Mouse (Mus musculus) induced T-regulatory cell, adult 2 months (primary cell): ENCODE measurements at regions not wholly inside any gene's neighbourhood (a gene's known extent, or its start where the extent isn't known, plus 50 kb on each side); places are given as distances from the start of the nearest gene placed in this dataset.

Experiments
- DNase-seq: peaks from one replicate; pipeline ENCODE4 v3.0.0-alpha.2; 2012; ENCODE audit warnings: low read depth

DNA sequence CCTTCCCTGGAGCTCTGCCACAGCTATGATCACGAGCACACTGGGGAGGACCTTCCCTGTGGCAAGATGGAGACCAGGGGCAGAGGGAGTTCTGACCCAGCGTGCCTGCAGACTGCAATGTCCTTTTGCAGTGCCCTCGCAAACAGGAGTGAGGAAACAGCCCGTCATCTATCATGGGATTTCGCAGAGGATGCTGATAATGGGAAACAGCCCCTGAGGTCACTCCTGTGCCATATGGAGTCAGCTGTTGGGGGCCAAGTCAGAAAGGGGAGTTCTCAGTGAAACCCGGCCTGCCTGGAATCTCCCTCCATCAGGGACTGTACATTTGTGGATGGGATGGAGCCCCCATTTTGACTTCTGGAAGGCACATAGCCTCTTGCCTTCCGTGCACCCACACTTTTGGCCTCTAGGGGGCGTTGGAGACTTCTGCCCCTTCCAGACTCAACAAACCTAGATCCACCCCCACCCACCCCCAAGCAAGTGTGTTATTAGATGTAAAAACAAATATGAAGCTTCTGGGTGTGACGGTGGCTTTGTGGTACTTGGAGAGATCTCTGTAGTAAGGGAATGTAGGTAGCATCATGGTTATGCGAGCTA lies 98.1 kb downstream of the Kdr start:
- peak; percentile 10 for DNase-seq

DNA sequence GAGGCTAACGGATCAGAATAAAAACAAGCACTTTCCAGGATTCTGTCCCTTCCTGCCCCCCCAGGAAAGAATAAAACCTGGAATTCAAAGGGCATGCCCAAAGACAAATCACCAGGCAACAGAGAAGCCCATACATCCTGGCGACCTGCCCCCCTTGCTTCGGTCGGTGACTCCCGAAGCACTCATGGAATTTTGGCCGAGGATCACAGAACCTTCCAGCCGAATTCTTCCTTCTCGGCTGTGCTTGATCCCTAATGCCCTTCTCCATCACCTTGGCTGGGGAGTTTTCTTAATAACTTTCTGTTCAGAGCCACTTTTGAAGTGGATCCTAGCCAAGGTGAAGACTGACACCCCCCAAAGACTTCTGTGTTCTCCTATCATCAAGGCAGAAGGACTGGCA lies 99.9 kb downstream of the Kdr start:
- DNase-seq: no peak

DNA sequence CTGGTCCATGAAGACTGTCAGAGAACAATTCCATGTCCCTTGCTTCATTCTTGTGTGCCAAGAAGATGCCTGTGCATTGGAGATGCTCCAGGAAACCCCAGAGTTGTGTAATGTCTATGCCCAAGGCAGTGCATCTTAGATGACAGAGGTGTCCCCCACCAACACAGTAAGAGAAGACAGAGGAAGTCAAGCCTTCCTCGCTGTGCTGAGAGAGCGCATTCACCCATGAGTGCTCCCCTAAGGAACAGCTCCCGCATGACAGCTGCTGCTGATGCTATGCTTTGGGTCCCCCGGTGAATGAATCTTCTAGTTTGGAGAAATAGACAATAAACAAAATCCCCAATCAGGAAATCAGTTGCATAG lies 100.7 kb downstream of the Kdr start:
- DNase-seq: no peak

DNA sequence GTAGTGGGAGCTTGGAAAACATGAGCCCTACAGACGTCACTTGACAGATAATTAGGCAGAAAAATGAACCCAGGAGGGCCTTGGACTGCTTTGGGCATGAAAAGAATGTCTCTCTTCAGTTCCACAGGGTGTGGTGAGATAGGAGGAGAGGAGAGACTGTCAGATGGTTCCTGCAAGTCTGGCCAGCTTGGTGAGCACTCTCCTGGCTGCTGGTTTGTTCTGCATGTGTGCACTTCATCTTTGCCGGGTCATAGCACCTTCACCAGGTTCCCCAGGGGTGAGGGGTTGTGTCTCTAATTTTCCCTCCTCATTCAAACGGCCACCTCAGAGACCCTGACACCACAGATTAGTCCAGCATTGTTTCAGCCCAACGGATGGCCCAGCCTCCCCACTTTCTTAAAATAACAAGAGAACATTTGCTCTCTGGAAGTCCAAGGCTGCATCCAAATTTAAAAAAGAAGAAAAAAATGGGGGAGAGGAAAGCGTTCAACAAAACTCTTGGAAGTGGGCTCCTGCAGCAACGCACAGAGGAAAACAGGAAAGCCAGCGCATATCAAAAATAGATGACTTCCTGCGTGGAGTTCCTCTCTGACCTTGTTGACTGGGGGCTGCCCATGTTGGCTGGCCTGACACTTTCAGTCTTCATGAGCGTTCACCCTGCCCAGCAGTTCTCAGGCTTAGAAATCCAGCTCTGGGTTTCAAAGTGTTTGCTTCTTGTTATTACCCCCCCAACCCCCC lies 101.2 kb downstream of the Kdr start:
- no peak for DNase-seq

DNA sequence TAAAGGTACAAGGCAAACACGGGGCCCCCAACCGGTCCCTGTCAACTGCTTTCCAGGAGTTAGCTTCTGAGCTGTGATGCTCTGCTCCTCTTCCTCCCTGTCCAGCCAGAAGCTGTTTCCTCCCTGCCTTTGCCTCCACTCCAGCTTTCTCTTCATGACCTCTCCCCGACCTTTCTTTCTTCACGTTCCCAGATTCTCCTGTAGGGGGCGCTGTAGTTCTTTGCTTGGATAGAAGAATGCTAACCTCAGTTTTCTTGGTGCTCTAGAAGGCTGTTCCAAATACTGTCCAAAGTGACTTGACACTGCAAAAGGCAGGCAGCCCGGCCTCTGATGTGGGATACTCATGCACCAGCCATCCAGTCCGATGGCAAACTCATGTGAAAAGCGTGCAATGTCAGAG lies 107.1 kb downstream of the Kdr start:
- peak; percentile 60 for DNase-seq

DNA sequence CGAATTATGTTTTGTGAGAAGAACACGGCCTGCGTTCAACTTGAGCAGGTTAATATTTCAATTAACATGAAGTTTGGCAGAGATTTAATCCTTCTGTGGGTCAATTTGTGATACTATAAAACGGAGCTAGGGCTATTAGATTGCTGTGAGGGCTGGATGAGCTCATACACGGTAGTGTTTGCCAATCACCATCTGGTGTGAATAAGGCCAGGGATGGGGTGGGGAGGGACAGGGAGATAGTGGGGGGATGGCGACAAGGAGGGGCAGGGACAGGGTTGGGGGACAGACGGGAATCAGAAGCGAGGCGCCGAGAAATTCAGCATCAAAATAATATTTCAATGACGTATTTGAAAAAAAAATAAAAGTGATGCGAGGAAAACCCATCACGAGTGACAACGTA lies 107.6 kb downstream of the Kdr start:
- DNase-seq: no peak

DNA sequence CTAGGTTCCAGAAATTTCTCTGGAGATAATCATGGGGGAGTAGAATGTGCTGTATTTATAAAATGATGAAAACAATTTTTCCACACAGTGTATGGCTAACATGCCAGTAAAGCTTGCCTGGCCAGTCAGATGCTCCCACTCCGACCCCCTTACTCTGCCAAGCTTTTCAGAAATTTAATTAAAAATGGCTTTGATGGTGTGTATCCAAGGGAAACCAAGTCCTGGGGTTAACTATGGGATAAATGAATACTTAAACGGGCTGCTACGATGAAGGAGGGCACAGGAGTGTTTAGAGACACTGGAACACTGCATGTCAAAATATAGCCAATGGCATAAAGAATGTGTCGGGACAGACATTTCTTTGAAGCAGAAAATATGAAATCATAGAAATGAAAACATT lies 108.7 kb downstream of the Kdr start:
- no peak for DNase-seq

DNA sequence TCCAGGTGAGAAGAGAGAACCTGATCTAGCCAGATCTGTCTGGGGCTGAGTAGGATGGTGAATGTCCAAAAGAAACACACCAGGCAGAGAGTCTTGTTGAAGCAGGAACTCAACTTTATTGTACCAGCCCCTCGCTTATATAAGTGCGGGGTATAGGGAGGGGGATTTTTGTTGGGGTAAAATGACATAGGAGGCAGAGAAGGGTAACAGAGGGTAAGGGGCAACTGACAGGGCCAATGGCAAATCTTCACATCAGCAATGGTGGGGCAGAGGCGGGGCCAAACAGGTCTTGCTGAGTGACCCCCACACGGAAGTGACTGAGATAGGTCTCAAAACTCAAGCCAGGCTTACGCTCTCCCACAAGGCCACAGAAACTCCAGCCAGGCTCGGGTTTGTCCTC lies 113.2 kb downstream of the Kdr start:
- no peak for DNase-seq

DNA sequence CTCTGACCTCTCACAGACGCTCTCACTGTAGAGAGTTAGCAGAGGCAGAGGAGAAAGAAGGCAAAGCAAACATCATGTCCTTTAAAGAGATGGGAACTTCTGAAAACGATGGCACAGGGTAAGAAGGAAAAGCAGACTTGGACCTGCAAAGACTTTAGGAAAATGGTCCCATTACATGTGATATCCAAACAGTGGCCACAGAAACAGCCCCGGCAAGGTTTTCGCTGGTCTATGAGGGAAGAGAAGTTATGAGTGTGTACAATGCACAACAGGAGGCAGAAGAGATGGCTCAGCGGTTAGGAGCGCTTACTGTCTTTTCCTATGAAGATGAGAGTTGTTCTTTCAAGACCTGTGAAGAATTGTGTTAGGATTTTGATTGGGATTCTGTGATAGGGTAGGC lies 114.9 kb downstream of the Kdr start:
- no peak for DNase-seq

DNA sequence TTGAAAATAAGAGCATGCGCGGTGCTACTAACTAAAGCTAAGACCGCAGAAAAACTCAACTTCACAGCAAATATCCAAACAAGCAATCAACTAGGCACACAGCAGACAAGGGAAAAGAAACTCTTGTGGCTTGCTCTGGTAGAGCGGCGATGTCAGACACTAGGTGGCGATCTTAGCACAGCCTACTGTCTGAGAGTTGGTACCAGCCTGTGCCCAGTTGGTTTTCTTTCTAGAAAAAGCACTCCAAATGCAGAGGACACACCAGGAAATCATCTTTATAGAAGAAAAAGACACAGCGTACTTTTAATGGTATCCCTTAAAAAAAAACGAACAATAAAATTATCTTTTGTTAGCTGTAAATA lies 115.6 kb downstream of the Kdr start:
- DNase-seq: peak; percentile 46

DNA sequence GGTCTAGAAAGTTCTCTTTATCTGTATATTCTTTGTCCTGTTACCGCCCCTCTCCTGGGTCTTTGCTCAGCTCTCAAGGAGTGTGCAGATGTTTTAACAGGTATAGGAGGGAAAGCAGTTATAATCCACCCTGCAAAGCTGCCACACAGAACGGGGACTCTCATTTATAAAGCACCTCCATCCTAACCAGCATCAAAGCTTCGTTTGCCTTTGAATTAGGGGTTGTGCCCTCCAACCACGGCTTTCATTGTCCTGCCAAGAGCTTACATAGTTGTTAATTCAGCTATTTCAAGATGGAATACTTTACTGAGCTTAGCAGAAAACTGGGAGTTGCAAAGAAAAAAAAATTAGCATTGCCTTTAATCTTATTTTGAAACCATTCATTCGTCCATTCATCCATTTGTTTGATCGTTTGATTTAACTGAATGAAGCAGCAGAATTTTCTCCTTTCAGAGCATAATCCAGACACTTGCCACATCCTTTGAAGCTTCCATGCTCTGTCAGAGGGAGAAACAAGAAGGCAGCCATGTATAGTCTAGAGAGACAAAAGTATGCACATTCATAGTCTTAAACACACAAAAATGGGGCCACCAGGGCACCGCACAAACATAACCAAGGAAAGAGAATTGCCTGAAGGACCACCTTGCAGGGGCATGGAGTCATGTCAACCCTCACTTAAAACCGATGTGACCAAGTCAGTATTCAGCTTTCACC lies 116.2 kb downstream of the Kdr start:
- no peak for DNase-seq

DNA sequence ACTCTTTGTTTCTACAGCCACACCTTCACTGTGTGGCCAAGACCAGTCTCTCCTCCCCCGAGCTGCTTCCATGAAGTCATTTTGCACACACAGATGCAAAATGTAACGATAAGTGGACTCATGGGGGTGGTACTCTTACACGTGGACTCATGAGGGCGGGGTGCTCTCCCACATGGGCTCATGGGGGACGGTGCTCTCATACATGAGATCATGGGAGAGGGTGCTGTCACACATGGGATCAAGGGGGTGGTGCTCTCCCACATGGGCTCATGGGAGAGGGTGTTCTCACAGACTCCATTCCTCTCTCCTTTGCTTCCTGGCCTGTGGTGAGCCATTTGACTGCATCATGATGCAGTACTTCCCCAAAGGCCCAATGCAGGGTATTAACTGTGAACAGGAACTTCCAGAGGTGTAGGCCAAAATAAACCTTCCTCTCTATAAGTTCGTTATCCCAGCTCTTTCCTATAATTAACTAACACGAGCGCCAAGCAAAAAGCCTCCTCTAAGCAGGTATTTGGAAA lies 118.9 kb downstream of the Kdr start:
- DNase-seq: no peak

DNA sequence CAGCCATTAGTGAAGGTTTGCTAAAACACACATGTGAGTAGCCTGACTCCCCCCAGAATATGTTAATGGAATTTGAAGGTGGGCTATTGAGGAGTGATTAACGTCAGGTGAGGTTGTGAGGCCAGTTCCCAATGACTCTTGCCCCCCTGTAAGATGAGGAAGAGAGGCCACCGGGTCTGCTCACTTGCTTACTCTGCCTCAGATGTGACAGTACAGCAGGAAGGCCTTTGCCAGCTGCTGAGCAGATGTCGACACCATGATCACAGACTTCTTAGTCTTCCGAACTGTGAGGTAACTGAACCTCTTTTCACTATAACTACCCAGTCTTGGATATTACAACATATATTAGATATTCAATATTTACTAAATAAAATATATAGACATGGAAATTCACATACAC lies 127.4 kb downstream of the Kdr start:
- DNase-seq: no peak

DNA sequence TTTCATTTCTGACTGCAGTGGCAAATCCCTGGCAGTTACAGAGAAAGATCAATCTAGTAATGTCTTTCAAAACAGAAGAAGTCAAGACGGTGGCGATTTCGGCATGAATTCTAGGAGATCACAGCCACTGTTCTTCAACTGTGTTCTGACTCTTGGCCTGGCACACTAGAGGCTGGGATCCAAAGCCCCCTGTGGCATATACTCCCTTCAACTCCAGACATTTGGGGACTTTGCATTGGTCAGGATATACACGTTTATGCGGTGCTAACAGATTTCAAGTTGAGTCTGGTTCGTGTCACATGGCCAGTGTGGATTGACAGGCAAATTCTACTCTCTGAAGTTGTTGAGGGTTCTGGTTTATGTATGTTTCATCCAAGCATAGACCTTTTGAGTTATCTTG lies 130.3 kb downstream of the Kdr start:
- no peak for DNase-seq

DNA sequence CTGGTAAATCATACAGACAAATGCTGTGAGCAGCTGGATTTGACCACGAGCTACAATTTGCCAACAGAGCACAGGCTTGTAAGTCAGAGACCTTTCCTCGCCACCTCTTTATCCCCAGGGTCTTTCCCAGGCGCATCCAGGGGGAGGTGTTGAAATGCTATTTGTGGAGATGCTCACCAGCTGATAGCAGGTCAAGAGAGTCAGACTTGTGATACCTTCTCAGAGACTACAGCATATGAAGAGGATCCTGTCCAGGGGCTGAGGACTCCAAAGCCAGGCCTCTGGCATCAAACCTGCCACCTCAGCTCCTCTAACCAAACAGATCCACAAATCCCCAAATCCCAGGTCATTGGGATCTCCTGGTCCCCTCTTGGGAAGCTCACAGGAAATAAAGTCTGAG lies 130.9 kb downstream of the Kdr start:
- DNase-seq: no peak

DNA sequence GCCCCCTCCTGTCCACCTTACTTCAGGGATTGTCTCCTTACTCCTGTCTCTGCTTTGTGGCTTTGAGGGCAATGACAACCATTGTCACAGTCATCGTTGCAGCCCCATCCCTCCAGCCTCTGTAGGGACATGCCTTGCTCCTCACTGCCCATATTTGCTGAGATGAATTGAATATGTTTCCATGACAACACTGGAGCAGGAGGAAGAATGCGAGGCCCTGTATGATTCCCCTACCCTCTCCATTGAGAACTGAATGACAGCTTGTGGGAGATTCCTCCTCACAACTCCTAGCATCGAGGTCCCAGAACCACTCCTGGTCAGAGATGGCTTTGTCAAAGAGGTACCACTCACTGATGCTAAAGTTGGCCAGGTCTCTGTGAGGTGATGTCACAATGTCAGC lies 132.2 kb downstream of the Kdr start:
- DNase-seq: no peak

DNA sequence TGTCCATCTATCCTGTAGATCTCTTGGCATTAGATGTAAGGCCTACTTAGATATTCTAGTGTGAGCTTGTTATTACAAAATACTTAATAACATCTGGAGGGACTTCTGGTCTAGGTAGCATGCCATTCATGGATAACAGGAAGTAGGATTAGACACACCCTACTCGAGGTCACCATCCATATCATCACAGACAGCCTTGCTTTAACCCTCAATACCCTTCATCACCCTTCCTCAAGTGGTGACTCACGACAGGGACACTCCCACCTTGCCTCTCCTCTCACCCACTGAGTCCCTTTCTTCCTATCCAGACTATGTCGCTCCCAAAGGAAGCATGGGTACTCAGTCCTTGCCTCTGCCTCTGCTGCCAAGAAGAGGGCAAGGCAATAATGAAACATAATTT lies 134.5 kb downstream of the Kdr start:
- DNase-seq: no peak

DNA sequence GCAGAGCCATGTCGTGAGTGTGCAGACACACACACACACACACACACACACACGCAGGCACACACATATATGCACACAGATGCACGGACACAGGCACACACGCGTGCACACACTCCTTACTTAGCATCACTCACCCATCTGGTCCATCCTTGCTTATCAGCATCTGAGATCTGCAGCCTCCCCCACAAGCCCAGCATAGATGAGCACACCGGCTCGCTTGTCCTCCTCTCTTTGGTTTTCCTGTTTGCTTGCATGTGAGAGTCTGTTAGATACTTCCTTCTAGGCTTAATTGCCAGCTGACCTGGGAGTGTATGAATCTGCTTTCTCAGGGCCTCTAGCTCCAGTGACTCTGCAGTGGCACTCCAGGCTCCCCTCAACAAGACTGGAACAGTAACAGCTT lies 137.8 kb downstream of the Kdr start:
- DNase-seq: no peak

DNA sequence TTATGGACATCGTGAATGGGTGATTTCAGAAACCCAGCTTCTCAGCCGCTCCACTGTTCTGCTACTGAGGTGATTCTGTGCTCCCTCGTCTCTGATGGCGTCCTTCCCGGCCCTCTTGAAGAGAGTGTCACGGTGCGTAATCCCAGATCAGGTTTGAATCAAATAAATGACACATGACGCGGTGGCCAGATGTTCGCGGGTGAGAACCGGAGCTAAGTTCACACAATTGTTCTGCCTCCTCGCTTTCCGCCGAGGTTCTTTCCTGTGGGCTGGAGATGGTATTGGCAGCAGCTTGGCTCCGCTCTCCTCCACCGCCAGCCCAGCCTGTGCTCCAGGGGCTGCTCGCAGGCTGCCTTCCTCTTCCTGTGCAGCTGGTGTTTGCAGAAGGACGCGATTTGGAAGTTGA lies 142.7 kb downstream of the Kdr start:
- DNase-seq: peak; percentile 9

DNA sequence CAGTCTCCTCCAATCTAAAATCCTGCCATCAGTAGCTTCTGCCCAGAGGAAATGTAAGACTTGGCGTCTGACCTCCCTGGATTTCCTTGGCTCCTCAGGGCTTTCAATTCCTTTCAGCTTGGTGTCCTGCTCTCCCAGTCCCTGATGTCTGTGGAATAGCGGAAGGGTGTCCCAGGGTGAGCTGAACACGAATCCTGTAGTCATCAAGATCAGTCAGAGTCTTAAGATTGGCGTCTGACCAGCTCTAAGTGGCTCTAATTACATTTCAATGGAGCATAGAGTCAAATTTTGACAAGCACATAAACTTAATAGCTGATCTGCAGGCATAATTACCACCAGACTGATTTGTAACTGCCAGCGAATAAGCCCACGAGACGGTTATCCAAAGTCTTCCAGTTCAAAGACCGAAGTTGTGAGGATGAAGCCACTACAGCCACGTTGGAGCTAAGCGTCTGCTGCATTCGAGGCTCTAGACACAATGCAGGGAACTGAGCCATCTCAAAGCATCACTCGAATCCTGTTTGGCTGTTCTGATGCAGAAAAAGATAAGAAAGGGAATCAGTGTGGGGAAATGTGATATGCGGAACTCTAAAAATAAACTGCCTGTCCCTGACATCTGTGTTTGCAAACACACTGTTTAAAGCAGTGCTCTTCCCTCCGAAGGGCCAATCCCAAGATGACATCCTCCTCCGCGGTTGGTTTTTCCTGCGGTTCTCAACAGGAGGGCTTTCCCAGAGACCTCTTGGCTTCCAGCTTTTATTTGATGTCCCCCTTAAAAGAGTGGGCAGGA lies 143.3 kb downstream of the Kdr start:
- no peak for DNase-seq

DNA sequence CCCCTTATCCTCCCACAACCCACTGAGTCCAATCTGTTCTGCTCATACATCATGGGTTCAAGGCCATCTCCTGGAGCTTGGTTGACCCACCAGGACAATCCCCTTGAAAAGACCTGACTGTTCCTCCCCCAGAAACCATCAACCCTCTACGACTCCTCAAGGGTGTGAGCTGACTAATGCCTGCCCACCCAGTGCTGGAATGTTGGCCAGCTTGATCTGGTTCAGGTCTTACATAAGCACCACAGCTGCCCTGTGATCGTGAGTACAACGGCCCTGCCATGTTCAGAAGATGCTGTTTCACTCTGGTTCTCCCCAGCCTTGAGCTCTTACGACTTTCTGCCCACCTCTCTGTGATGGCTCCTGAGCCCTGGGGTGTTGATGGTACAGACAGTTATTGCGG lies 145.9 kb downstream of the Kdr start:
- no peak for DNase-seq

DNA sequence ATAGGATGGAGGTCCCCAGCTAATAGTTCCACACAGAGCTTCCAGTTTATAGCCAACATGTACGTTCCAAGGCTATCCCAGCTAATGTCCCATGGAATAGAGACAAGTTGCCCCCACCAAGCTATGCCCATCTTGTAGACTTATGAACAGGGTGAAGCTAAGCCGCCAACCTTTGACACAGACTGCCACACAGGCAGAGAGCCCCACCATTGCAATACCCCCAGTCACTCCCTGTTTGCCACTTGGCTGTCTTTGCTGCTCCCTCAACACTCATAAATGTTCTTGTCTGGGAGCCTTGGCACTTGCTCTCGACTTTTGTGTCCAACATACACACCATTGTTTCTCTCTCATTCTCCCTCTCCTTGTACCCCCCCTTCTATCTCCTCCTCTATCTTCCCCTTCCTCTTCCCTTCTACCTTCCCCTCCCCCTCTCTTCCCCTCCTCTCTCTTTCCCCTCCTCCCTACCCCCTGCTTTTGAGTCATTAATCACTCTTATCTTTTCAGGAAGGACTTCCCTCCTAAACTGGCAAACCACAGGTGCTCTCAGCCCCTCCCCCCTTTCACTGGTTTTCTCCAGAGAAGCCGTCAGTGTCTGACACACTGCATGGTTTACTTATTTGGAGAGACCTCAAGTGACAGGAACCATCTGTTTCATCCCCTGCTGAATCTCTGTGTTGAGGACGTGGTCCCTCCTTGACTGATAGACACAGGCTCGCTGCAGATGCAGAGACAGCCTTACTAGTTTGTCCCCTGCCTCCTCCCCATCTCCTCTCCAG lies 148.2 kb downstream of the Kdr start:
- DNase-seq: peak; percentile 12
